Mouse (Mus musculus) neural tube, embryonic 14.5 days (tissue): ENCODE data around the gene Celf2. TPM values are rescaled to one million over a fixed set of nuclear protein-coding genes. Genes with fewer than 3 reads are reported as not detected.

Experiments
- ATAC-seq: fragments of 200-750 bp; cut with Nextera tagmentation; 2 replicates; pipeline ENCODE4 v1.8.0; 2017; ENCODE audit warnings: low read depth, mild to moderate bottlenecking, moderate TSS enrichment, moderate library complexity
- H3K27ac ChIP-seq: fragments of 300-500 bp; sonication (generic); 2 replicates; pipeline ENCODE4 v1.5.1; 2014; ENCODE audit warnings: low read depth, mild to moderate bottlenecking, control low read depth, low read length, moderate library complexity, mixed read lengths
- H3K27me3 ChIP-seq: fragments of 300-500 bp; sonication (generic); 2 replicates; pipeline ENCODE4 v1.6.1; 2014; ENCODE audit warnings: low read length; ENCODE audit not compliant: control insufficient read depth, insufficient read depth
- H3K36me3 ChIP-seq: fragments of 300-500 bp; sonication (generic); 2 replicates; pipeline ENCODE4 v1.6.1; 2014; ENCODE audit warnings: low read length, mixed read lengths; ENCODE audit not compliant: control insufficient read depth, insufficient read depth
- H3K4me1 ChIP-seq: fragments of 300-500 bp; sonication (generic); 2 replicates; pipeline ENCODE4 v1.6.1; 2014; ENCODE audit warnings: low read length; ENCODE audit not compliant: control insufficient read depth, insufficient read depth
- H3K4me2 ChIP-seq: fragments of 300-500 bp; sonication (generic); 2 replicates; pipeline ENCODE4 v1.6.1; 2014; ENCODE audit warnings: mild to moderate bottlenecking, low read depth, low read length, control low read depth
- H3K4me3 ChIP-seq: fragments of 300-500 bp; sonication (generic); 2 replicates; pipeline ENCODE4 v1.5.1; 2014; ENCODE audit warnings: low read depth, low read length, control low read depth, mixed read lengths
- H3K9ac ChIP-seq: fragments of 300-500 bp; sonication (generic); replicated peaks from 2 replicates; pipeline ENCODE4 v1.6.1; 2014; ENCODE audit warnings: low read depth, mild to moderate bottlenecking, control low read depth, low read length, mixed read lengths
- H3K9me3 ChIP-seq: fragments of 300-500 bp; sonication (generic); 2 replicates; pipeline ENCODE4 v1.6.1; 2016; ENCODE audit warnings: low read length; ENCODE audit not compliant: control insufficient read depth
- WGBS: fragments of 180-500 bp; shearing (Covaris S2); extraction: QIAGEN DNeasy Blood & Tissue Kit; methylation state at CpG from one replicate; pipeline ENCODE4 v1.1.7; 2014; 5-methylcytosine and 5-hydroxymethylcytosine counted together
- polyA plus RNA-seq: library from polyadenylated mRNA; unstranded; fragments of >200 nt; fragmentation: Nextera tagmentation; extraction: Ambion mirVana; gene quantifications from 2 replicates; pipeline ENCODE4 v1.2.1, GENCODE M21; 2014

The Celf2 gene
- polyA plus RNA-seq, 1 experiment from 2014 or later, result 161 TPM

DNA sequence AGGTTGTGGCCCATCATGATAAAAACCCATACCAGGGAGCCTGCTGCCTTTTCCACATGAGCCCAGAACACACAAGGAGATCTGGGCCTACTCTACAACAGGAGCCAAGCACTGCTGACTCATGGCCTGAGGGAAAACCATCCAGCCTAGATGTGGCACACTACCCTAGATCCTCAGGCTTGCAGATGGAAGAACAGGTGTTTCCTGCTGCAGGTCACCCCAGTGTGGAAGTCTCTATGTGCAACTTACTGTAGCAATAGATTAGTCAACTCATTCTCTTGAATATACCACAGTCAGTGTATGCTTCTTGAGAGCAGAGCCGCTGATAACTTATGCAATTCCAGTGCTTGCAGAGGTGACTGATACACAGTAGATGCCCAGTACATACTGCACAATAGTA is 612.5 kb downstream of the Celf2 start:
- WGBS, result 98% methylated on average over 1 of the region's 1 CpGs
- H3K27ac ChIP-seq, result no peak overlapping the region

DNA sequence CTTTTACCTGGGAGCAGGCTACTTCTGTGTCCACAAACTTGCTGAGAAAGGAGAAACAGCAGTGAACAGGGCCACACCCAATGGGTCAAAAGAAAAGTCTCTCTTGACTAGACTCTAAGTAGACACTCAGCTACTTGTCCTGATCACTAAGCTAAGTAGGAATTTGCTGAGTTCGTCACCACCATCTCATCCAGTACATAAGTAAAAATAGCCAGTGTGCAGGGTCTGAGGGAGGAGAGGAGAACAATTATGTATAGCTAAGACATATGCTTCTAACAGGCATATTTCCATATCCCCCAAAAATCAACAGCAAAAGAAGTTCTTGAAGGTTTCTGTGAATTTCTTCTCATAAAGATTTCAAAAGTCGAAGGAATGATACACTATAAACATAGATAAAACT is 615.8 kb downstream of the Celf2 start:
- Histone ChIP-seq H3K9ac (no peak overlapping the region), H3K27me3 (no peaks in the 10 kb centered on the region), H3K27ac (no peak overlapping the region), H3K4me3 (no peak overlapping the region), H3K4me2 (no peak overlapping the region), H3K4me1 (no peaks in the 10 kb centered on the region), H3K9me3 (no peaks in the 10 kb centered on the region), H3K36me3 (no peaks in the 10 kb centered on the region)
- WGBS, result 82% methylated on average over 2 of the region's 2 CpGs
- ATAC-seq, result no peak

More for the DNA sequence above, 612.5 kb downstream of the Celf2 start:
- no peak overlapping the region for H3K4me2 ChIP-seq
- H3K9ac ChIP-seq, result no peak overlapping the region
- no peak for ATAC-seq
- no peaks in the 10 kb centered on the region for H3K9me3 ChIP-seq
- no peak overlapping the region for H3K4me3 ChIP-seq
- H3K36me3 ChIP-seq, result no peaks in the 10 kb centered on the region
- H3K4me1 ChIP-seq, result no peaks in the 10 kb centered on the region
- H3K27me3 ChIP-seq, result no peaks in the 10 kb centered on the region

DNA sequence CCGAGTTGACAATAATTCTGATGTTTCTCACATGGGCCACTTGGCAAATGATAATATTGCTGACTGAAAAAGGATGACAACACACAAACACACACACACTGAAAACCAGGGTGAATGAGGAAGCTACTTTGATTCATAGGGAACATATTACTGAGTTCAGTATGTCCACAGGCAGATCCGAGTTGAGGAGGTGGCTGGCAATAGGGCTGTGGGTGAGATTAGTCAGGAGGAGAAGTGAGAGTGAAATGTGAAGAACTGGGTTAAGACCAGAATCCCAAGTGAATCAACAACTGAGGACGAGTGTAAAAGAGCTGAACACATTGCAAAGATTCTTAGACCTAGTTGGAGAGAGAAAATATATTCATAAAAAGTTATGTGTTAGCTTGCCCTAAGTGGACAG is 616.3 kb downstream of the Celf2 start:
- Histone ChIP-seq H3K4me3 (no peak overlapping the region), H3K9me3 (no peaks in the 10 kb centered on the region), H3K9ac (no peak overlapping the region), H3K4me1 (no peaks in the 10 kb centered on the region), H3K27ac (no peak overlapping the region), H3K4me2 (no peak overlapping the region), H3K36me3 (no peaks in the 10 kb centered on the region), H3K27me3 (no peaks in the 10 kb centered on the region)
- 81% methylated on average over 3 of the region's 3 CpGs for WGBS
- ATAC-seq, result no peak

DNA sequence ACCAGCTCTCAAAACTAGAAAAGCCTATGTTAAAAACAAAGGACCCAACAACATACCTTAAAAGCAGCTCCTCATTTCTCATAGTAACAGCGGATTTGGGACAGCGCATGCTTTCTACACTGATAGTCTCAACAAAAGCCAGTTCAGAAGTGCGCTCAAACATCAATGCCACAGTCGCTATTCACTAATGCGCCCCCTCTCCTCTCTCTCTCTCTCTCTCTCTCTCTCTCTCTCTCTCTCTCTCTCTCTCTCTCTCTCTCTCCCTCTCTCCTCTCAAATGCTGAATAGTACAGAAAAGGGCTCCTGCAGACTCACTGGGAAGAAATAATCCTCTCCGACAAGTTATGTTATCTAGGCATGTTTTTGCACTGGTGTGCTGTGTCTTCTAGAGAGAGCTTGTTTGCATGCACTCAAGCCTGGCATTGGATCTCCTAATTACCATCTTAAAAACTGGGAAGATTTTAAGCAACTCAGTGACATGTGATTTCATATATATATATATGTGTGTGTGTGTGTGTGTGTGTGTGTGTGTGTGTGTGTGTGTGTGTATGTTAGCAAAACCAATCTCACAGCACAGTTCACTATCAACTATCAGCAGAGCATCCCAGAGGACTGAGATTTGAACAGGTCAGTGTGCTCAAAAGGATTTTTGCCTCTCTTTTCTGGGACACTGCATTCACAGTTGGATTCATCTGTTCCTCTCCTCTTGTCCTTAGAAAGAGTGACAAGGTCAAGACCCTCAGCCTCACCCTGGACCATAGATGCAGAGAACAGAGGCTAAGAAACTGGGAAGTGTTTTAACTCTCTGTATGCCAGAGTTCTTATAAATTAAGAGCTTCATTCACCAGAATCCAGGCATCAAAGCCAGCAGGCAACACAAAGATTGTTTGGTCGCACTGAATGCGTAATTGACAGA is 624.3 kb downstream of the Celf2 start:
- peaks cover 9% of the 10 kb centered on the region; the same call in 1 of the 2 replicates for H3K4me1 ChIP-seq
- WGBS, result 17% methylated on average over 8 of the region's 8 CpGs
- H3K4me2 ChIP-seq, result peak overlapping the region; percentile 54
- no peaks in the 10 kb centered on the region for H3K27me3 ChIP-seq
- no peaks in the 10 kb centered on the region for H3K36me3 ChIP-seq
- peak; percentile 55 for ATAC-seq
- H3K9me3 ChIP-seq, result no peaks in the 10 kb centered on the region
- peak overlapping the region; percentile 93 for H3K27ac ChIP-seq
- peak overlapping the region; percentile 80 for H3K9ac ChIP-seq
- peak overlapping the region; percentile 65 for H3K4me3 ChIP-seq

DNA sequence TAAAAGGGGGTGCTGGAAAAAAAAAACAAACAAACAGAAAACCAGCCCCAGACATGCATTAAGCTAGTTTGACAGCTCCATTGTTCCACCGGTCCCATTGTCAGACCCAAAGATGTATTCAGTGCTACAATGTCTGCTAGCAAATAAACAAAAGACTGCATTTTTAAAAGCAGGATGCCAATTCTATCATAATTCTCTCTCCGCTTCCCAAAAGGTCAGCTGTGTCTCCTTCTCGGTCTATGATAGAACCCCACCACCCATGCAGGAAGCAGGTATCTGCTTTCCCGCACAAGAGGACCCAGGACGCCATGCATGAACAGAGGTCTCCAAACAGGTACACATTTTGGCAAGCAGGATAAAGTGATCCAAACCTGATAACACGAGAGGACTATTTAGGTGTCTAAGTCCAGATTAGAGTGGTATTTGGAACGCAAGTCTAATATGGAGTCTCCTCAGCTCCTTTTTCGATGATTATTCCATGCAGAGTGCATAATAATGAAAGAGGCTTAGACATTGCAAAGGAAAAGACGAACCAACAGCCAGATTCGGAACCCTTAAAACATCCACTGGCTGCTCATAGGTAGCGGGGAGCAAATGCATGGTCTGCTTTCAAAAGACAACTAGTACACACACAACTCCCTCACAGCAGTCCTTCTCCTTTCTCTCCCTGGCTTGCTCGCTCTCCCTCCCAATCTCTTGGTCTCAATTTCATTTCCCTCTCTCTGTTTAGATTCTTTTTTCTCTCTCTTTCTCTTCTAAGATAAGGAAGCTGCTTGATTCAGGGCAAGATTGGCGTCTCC is 625.2 kb downstream of the Celf2 start:
- WGBS, result 24% methylated on average over 13 of the region's 13 CpGs
- Histone ChIP-seq H3K9me3 (no peaks in the 10 kb centered on the region), H3K4me3 (peak overlapping the region; percentile 65), H3K4me2 (peak overlapping the region; percentile 54), H3K27ac (peak overlapping the region; percentile 93), H3K4me1 (peaks cover 9% of the 10 kb centered on the region; the same call in 1 of the 2 replicates), H3K27me3 (no peaks in the 10 kb centered on the region), H3K36me3 (no peaks in the 10 kb centered on the region), H3K9ac (peak overlapping the region; percentile 80)
- ATAC-seq, result peak; percentile 60

DNA sequence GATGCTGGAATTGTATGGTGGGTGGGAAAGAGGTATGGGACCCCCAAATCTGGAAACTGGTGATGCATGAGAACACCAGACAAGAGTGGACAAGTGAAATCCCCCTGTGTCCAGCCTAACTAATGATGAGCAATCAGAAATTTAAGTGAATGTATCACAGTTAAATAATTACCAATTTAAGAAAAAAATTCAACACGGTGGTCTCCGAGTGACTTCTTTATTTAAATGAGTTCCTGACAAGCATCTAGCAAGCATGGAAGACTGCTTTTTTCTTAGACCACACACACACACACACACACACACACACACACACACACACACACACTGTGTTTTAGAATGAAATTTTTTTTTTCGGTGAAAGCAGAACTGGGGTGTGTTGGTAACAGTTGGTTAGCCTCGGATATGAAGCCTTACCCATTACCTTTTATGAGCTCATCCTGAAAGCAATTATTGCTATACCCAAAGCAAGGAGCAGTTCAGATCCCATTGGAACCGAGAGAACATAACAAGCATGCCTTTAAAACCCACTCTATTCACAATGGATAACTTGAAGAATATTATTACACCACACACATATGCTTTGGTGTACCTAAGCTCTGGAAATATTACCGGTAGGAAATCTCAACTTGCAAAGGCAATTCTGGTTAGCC is 627.0 kb downstream of the Celf2 start:
- peak; percentile 56; the same call in 1 of the 2 replicates for ATAC-seq
- no peaks in the 10 kb centered on the region for H3K36me3 ChIP-seq
- H3K27me3 ChIP-seq, result no peaks in the 10 kb centered on the region
- H3K9me3 ChIP-seq, result no peaks in the 10 kb centered on the region
- H3K4me2 ChIP-seq, result peak overlapping the region; percentile 42
- H3K27ac ChIP-seq, result peak overlapping the region; percentile 45
- peaks cover 9% of the 10 kb centered on the region; the same call in 1 of the 2 replicates for H3K4me1 ChIP-seq
- peak overlapping the region; percentile 30 for H3K4me3 ChIP-seq
- 29% methylated on average over 6 of the region's 6 CpGs for WGBS
- peak overlapping the region; percentile 32; the same call in 1 of the 2 replicates for H3K9ac ChIP-seq

DNA sequence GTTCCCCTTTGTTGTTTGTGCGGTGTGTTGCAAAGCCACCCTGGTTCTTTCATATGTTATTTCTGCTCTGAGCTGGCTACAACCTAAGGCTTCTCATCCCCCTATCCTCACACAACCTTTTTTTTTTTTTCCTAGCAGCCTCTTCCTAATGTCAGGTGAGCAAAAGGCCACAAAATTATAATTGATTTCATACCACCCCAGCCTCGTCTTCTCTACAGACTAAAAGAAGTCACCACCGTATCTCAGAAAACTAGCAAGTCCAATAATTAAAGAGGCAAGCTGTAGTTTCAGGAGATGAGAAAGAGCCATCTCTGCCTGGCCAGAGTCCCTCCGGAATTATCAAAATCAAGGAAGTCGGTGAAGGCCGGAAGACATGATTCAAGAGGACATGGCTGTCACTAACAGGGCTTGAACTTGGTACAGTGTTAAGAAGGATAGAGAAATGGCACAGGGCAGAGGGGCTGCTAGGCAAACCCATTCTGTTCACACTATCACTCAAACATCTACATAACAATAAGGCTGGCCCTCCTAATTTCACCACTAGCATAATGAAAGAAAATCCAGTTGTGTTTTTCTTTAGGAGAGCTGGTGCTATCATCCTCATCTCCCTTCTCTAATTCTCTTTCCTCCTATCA is 628.3 kb downstream of the Celf2 start:
- no peak for ATAC-seq
- Histone ChIP-seq H3K9ac (0 out of 2 replicates have a peak overlapping the region, but pooled peaks have one; percentile 4), H3K4me1 (peaks cover 11% of the 10 kb centered on the region; the same call in 1 of the 2 replicates), H3K36me3 (no peaks in the 10 kb centered on the region), H3K4me2 (peak overlapping the region; percentile 42), H3K4me3 (peak overlapping the region; percentile 30; the same call in 1 of the 2 replicates), H3K27me3 (no peaks in the 10 kb centered on the region), H3K9me3 (no peaks in the 10 kb centered on the region), H3K27ac (no peak overlapping the region)
- WGBS, result 63% methylated on average over 6 of the region's 6 CpGs

DNA sequence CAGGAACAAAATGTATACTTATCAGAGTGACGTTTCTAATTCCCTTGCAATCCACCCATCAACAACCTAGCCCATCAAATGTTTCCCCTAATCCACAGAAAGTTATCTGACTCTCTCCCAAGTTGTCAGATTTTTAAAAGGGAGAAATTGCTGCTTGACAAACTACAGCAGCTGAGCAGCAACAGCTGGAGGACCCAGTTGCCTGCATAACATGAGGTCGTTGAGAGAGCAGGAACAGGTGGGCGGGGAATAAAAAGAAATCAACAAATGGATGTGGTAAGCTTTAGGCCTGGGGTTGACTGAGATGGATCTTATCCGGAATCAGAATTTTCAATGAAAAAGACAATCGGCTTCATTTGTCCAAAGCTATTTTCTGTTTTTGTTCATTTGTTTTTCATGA is 632.3 kb downstream of the Celf2 start:
- Histone ChIP-seq H3K36me3 (no peaks in the 10 kb centered on the region), H3K27ac (no peak overlapping the region), H3K4me2 (no peak overlapping the region), H3K9ac (no peak overlapping the region), H3K4me3 (no peak overlapping the region), H3K4me1 (peaks cover 24% of the 10 kb centered on the region; the same call in 1 of the 2 replicates), H3K9me3 (no peaks in the 10 kb centered on the region), H3K27me3 (no peaks in the 10 kb centered on the region)
- ATAC-seq, result no peak
- 78% methylated on average over 5 of the region's 5 CpGs for WGBS
